9 mouse cellular contexts compared by ENCODE assay signal in genomic region chr6:33294626-33295025, GRCm38 (mm10). TPM values are rescaled to one million over a fixed set of nuclear protein-coding genes. Genes with fewer than 3 reads are reported as not detected.
DNase-seq lines count a peak whose midpoint lies in the region.
"Had no signal": no experiment of that assay in that cellular context is flagged by ENCODE, and none has a peak within 500 bp of the region (broad histone marks: within the 10 kb centered on the region; RNA-seq: fewer than 3 reads in every experiment).

No protein-coding gene starts in this region.

- DNase-seq in adrenal gland, adult 18-20 months (ENCODE audit: low spot score in 2 of 2): peak; percentile 6 to 19
- DNase-seq in adrenal gland, postnatal 4 days (ENCODE audit: low spot score in 2 of 2): no peak
- DNase-seq in lung, postnatal 10 days: peak; percentile 34
- no peak for DNase-seq in lung, postnatal 25 days (ENCODE audit: low spot score)
- DNase-seq in cerebellum, postnatal 10 days: peak; percentile 56 to 74
- DNase-seq in kidney, postnatal 25 days: peak; percentile 72 to 74
- DNase-seq in embryo, embryonic 10 days (ENCODE audit: low spot score): no peak
- DNase-seq in layer of hippocampus, adult 8-10 months (ENCODE audit: low spot score in 2 of 2): no peak
- DNase-seq: thymus, postnatal 4 days had no signal

RNA-seq across cellular contexts. Expression of gene Exoc4, which starts 45.7 kb away (rescaled TPM):
- 10 to 100 TPM; 40.0 to 44.1 TPM for total RNA-seq in adrenal gland, adult 18-20 months (2021)
- 10 to 100 TPM; 53.7 to 60.0 TPM for total RNA-seq in adrenal gland, postnatal 4 days (2021)
- 10 to 100 TPM; 83.5 to 95.6 (median 86.1) TPM for total RNA-seq in layer of hippocampus, adult 8-10 months (2022)

Comparison
In these comparisons a context has a peak if more than half of its experiments do, and no peak if none do; other contexts are left out.
1. DNase-seq: peak in adrenal gland, adult 18-20 months (2 of 2), lung, postnatal 10 days (single experiment), cerebellum, postnatal 10 days (2 of 2) and kidney, postnatal 25 days (2 of 2); none in adrenal gland, postnatal 4 days (0 of 2), lung, postnatal 25 days (single experiment), embryo, embryonic 10 days (single experiment) and layer of hippocampus, adult 8-10 months (0 of 2).